Mouse (Mus musculus) mouse trophoblast stem cell (cell line): Measurements from ENCODE around the gene Gm8237.
"Not testable (repeated sequence)": the region's sequence is repeated elsewhere in the genome, so short reads cannot be mapped to it uniquely, and the experiment has no call there.

Source experiments
- in situ Hi-C, 2 experiments: fragments of 300-500 bp; cut with MseI, MboI; formaldehyde crosslinking; loops; 2 replicates in 1 of 2; 3 replicates in 1 of 2; pipeline ENCODE4 v1.15.1; 2025

Gene Gm8237

GRCm38 (mm10) chr14:5880241-5880640 lies at the start of gene Gm8237:
Gene Gm8237 (minus strand): TSS chr14:5880382.
- in situ Hi-C loops, result not testable (repeated sequence)

GRCm38 (mm10) chr14:5923276-5923675 lies 43.1 kb upstream of the Gm8237 start:
- in situ Hi-C loops, result not testable (repeated sequence)

- in situ Hi-C loops, result not testable (repeated sequence)
Observed at GRCm38 (mm10) chr14:5918330-5918942, 38.3 kb upstream of the Gm8237 start.

- in situ Hi-C loops, result not testable (repeated sequence)
Observed at GRCm38 (mm10) chr14:5913701-5914100, 33.5 kb upstream of the Gm8237 start.

- in situ Hi-C loops, result not testable (repeated sequence)
Observed at GRCm38 (mm10) chr14:5879791-5880190, 391 bp downstream of the Gm8237 start.

GRCm38 (mm10) chr14:5879136-5879535 lies 1.0 kb downstream of the Gm8237 start:
- in situ Hi-C loops, result not testable (repeated sequence)

GRCm38 (mm10) chr14:5855911-5856310 lies 24.3 kb downstream of the Gm8237 start:
- in situ Hi-C loops, result not testable (repeated sequence)

GRCm38 (mm10) chr14:5830229-5830628 lies 50.0 kb downstream of the Gm8237 start, which contains the start of gene Gm3424:
Gene Gm3424 (minus strand): TSS chr14:5830329.
- in situ Hi-C loops, result not testable (repeated sequence)

GRCm38 (mm10) chr14:5812699-5813356 lies 67.4 kb downstream of the Gm8237 start:
- in situ Hi-C loops, result not testable (repeated sequence)
